Mouse (Mus musculus) lung, adult 2 months (tissue): Measurements from ENCODE around the gene Anxa3. TPM values are rescaled to one million over a fixed set of nuclear protein-coding genes. Genes with fewer than 3 reads are reported as not detected.

Source experiments
- DNase-seq: peaks from one replicate; pipeline ENCODE4 v3.0.0; 2022
- H3K4me1 ChIP-seq: fragments of 200-500 bp; 2 replicates; pipeline ENCODE4 v1.6.1; 2011; ENCODE audit warnings: low read length; ENCODE audit not compliant: control insufficient read depth, insufficient read depth
- H3K4me3 ChIP-seq: fragments of 200-500 bp; replicated peaks from 2 replicates; pipeline ENCODE3; 2011; ENCODE audit warnings: low read depth, mild to moderate bottlenecking, control low read depth, low read length; ENCODE audit errors: extremely low read depth
- CTCF ChIP-seq: fragments of 200-500 bp; IDR thresholded peaks from 2 replicates; pipeline ENCODE4 v1.5.1; 2011; ENCODE audit warnings: mild to moderate bottlenecking, low read length, control low read depth; ENCODE audit not compliant: insufficient read depth
- POLR2A ChIP-seq: fragments of 200-500 bp; IDR thresholded peaks from 2 replicates; pipeline ENCODE4 v1.6.1; 2011; ENCODE audit warnings: low read depth, mild to moderate bottlenecking, control low read depth, low read length, borderline replicate concordance; ENCODE audit errors: extremely low read depth
- WGBS: fragments of 180-500 bp; shearing (Covaris S2); methylation state at CpG from one replicate; pipeline ENCODE4 v1.1.7; 2018; 5-methylcytosine and 5-hydroxymethylcytosine counted together
- polyA plus RNA-seq: library from polyadenylated mRNA; depleted of rRNA; stranded (reverse); fragments of >200 nt; gene quantifications from 2 replicates; pipeline ENCODE4 v1.2.3, GENCODE M21; 2012; rRNA removed

Anxa3 gene
- polyA plus RNA-seq, 1 experiment, result 103 TPM

DNA sequence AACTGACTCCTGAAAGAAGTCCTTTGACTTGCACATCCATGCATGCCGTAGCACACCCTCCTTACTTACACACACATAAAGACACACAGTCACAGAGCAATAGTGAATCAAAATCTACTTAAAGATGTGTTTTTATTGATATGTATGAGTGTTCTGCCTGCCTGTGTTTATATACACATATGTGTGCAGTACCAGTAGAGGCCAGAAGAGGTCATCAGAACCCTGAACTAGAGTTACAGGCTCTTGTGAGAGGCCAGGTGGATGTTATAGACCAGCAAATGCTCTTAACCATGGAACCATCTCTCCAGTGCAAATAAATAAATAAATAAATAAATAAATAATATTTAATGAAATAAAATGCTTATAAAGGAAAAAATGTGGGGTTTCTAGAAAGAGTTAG, 85.0 kb downstream of the Anxa3 start:
- Histone ChIP-seq H3K4me1 (no peaks in the 10 kb centered on the region), H3K4me3 (no peak overlapping the region)
- TF ChIP-seq CTCF (no peak), POLR2A (no peak)
- DNase-seq, result no peak
- WGBS, result 100% methylated on average over 1 of the region's 1 CpGs

DNA sequence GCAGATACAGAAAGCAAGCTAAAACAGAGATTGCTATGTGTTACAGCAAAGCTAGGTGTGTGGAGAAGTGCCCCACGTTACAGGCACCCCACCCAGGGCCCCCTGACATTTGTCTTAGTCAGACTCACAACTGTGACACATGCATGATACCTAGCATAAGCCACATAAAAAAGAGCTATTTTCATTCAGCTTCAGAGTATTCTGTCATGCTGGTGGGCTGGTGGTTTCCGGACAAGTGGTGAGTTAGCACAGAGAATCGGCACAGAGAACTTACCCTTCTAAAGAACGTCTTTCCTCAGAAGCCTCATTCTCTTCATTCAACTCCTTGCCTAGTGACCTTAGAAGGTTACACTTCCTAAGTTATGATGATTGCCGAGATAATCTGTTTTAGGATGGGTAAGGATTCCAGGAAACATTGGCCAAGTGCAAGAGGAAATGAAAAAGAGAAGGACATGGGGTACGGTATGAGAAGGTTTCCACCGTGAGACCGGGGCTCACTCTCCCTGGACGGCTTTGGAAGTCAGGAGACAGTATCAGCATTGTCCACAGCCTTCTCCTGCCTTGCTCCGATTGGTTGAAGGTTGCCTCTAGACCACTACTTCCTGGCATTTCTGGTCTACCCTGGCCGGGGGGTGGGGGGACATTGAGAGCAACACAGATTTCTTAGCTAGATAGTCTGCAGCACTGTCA, 85.9 kb downstream of the Anxa3 start:
- no peak for DNase-seq

DNA sequence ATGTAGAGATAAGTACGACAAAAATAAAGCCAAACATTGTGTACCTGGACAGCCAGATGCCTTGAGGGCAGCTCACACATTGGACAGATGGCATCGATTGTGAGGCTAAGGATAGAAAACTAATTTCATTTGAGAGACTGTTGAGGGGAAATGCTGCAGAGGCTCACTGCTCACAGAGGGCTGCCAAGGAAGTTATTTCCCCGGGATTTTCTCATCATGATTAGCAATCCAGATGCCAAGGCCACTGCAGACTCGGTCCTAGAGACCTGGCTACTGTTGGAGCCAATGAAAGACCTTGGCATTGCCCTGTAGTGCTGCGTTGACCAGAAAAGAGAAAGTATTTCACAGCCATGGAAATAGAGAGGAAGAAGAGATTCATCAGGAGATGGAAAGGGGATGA, 87.1 kb downstream of the Anxa3 start:
- no peaks in the 10 kb centered on the region for H3K4me1 ChIP-seq
- no peak overlapping the region for H3K4me3 ChIP-seq
- no peak for DNase-seq
- 59% methylated on average over 5 of the region's 5 CpGs for WGBS
- TF ChIP-seq POLR2A, result no peak
- TF ChIP-seq CTCF, result no peak

More for the DNA sequence above, 85.9 kb downstream of the Anxa3 start:
- no peak for TF ChIP-seq POLR2A
- no peak for TF ChIP-seq CTCF
- Histone ChIP-seq H3K4me3 (no peak overlapping the region), H3K4me1 (no peaks in the 10 kb centered on the region)
- 85% methylated on average over 11 of the region's 11 CpGs for WGBS

DNA sequence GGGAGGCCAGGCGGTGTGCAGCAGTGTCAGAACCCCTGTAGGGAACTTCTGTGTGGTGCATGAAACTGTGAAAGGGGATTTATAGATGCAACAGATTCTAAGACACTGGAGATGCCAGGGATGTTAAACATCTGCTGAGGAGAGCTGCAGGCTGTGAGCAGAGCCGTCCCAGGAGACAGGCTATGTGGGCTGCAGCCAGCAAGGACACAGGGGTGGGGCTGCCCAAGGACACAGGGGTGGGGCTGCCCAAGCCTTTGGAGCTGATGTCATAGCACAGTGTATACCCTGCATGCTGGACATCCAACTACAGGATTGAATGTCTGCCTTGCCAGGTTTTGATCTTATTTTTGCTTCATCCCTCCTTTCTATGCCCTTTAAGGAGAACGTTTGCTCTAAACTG, 88.0 kb downstream of the Anxa3 start:
- 54% methylated on average over 3 of the region's 3 CpGs for WGBS
- Histone ChIP-seq H3K4me3 (no peak overlapping the region), H3K4me1 (no peaks in the 10 kb centered on the region)
- TF ChIP-seq POLR2A (no peak), CTCF (no peak)
- no peak for DNase-seq

DNA sequence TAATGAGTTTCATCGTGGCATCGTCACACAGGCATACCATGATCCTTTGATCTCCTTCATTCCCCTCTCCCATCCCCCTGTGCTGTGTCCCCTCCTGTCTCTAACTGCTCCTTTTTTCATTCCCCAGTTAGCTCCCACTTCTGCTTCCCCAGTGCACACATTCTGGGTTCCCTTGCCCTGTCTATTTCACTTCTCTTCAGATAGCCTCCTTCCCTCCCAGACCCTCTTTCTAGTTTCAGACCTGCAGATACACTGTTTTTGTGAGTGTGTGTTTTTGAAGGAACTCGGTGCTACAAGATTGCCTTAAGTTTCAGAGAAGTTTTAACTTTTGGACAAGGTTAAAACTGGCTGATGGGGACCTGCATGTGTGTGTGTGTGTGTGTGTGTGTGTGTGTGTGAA, 88.5 kb downstream of the Anxa3 start:
- Histone ChIP-seq H3K4me1 (no peaks in the 10 kb centered on the region), H3K4me3 (no peak overlapping the region)
- 85% methylated on average over 3 of the region's 3 CpGs for WGBS
- DNase-seq, result no peak
- no peak for TF ChIP-seq POLR2A
- no peak for TF ChIP-seq CTCF

DNA sequence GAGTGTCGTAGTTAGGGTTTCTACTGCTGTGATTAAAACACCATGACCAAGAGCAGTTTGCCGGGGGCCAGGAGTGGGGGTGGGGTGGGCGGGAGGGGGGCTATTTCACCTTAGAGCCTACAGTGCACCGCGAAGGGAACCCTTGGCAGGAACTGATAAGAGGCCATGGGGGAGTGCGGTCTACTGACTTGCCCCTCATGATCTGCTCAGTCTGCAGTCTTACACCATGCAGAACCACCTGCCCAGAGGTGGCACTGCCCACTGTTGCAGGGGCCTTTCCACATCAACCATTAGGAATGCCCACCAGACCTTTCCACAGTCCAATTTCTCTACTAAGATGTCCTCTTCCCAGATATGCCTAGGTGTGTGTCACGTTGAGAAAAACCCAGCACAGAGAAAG, 92.1 kb downstream of the Anxa3 start:
- no peak for DNase-seq
- 74% methylated on average over 7 of the region's 7 CpGs for WGBS
- H3K4me3 ChIP-seq, result no peak overlapping the region
- TF ChIP-seq CTCF (no peak), POLR2A (no peak)
- H3K4me1 ChIP-seq, result no peaks in the 10 kb centered on the region; the same call in 1 of the 2 replicates

DNA sequence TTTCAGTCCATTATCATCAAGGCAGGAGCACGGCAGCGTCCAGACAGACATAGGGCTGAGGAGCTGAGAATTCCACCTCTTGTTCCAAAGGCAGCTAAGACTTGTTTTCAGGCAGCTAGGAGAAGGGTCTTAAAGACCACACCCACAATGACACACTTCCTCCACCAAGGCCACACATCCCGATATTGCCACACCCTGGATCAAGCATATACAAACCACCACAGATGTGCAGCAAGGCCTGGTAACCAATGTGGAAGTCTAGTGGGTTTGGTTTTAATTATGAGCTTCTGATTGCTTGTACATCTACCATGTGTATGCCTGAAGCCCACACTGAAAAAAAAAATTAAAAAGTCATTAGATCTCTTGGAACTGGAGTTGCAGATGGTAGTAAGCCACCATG, 95.3 kb downstream of the Anxa3 start:
- 82% methylated on average over 3 of the region's 3 CpGs for WGBS
- no peak for TF ChIP-seq POLR2A
- TF ChIP-seq CTCF, result no peak
- DNase-seq, result no peak
- Histone ChIP-seq H3K4me1 (no peaks in the 10 kb centered on the region; the same call in 1 of the 2 replicates), H3K4me3 (no peak overlapping the region)

DNA sequence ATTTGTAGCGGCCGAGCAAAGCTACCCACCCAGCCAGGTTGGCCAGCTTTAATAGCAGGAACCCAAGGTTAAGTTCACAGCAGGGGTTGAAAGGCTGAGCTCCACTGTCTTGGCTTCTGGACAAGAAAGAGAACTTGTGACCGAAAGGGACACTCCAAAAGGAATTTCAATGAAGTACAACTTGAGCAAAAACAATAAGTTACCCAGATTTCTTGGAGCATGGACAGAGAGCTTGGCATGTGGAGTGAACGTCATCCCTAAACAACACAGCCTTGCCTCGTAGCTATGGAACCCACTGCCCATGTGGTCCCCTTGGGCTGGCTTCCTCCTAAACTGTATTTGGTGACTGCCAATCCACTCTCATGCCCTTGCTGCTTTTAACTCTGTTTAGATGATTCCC, 97.2 kb downstream of the Anxa3 start:
- 45% methylated on average over 5 of the region's 5 CpGs for WGBS
- TF ChIP-seq POLR2A (no peak), CTCF (no peak)
- H3K4me1 ChIP-seq, result no peaks in the 10 kb centered on the region; the same call in 1 of the 2 replicates
- H3K4me3 ChIP-seq, result no peak overlapping the region
- no peak for DNase-seq

Other genes with a start within 250 kb of the Anxa3 start
- gene Bmp2k, start 204.3 kb downstream of the Anxa3 start, polyA plus RNA-seq, result 9.1 and 11.6 TPM in 2 replicates